Mouse (Mus musculus) stomach, embryonic 14.5 days (tissue): ENCODE results near the gene March2. TPM values are rescaled to one million over a fixed set of nuclear protein-coding genes. Genes with fewer than 3 reads are reported as not detected.

ENCODE experiments used
- ATAC-seq: fragments of 200-750 bp; cut with Nextera tagmentation; 2 replicates; pipeline ENCODE4 v1.8.0; 2017; ENCODE audit warnings: low read depth, moderate TSS enrichment; ENCODE audit not compliant: insufficient number of reproducible peaks, insufficient read depth, low FRiP score
- H3K27ac ChIP-seq: fragments of 300-500 bp; sonication (generic); 2 replicates; pipeline ENCODE4 v1.5.1; 2014; ENCODE audit warnings: mild to moderate bottlenecking, low read length, moderate library complexity, mixed read lengths
- H3K27me3 ChIP-seq: fragments of 300-500 bp; sonication (generic); 2 replicates; pipeline ENCODE4 v1.6.1; 2014; ENCODE audit warnings: low read length, control low read depth, mixed read lengths; ENCODE audit not compliant: control insufficient read depth, insufficient read depth
- H3K36me3 ChIP-seq: fragments of 300-500 bp; sonication (generic); 2 replicates; pipeline ENCODE4 v1.6.1; 2014; ENCODE audit warnings: mild to moderate bottlenecking, control low read depth, low read length, moderate library complexity, mixed read lengths; ENCODE audit not compliant: control insufficient read depth, insufficient read depth
- H3K4me1 ChIP-seq: fragments of 300-500 bp; sonication (generic); 2 replicates; pipeline ENCODE4 v1.6.1; 2014; ENCODE audit warnings: low read length, control low read depth, mixed read lengths; ENCODE audit not compliant: control insufficient read depth, insufficient read depth
- H3K4me2 ChIP-seq: fragments of 300-500 bp; sonication (generic); replicated peaks from 2 replicates; pipeline ENCODE4 v1.6.1; 2014; ENCODE audit warnings: low read depth, low read length, control low read depth
- H3K4me3 ChIP-seq: fragments of 300-500 bp; sonication (generic); 2 replicates; pipeline ENCODE4 v1.5.1; 2014; ENCODE audit warnings: low read depth, low read length, control low read depth
- H3K9ac ChIP-seq: fragments of 300-500 bp; sonication (generic); replicated peaks from 2 replicates; pipeline ENCODE4 v1.6.1; 2014; ENCODE audit warnings: low read depth, mild to moderate bottlenecking, control low read depth, low read length, moderate library complexity, mixed read lengths
- H3K9me3 ChIP-seq: fragments of 300-500 bp; sonication (generic); 2 replicates; pipeline ENCODE4 v1.6.1; 2016; ENCODE audit warnings: low read depth, low read length, control low read depth; ENCODE audit not compliant: control insufficient read depth
- WGBS: fragments of 180-500 bp; shearing (Covaris S2); extraction: QIAGEN DNeasy Blood & Tissue Kit; methylation state at CpG from one replicate; pipeline ENCODE4 v1.1.7; 2014; 5-methylcytosine and 5-hydroxymethylcytosine counted together
- polyA plus RNA-seq: library from polyadenylated mRNA; unstranded; fragments of >200 nt; fragmentation: Nextera tagmentation; extraction: Ambion mirVana; gene quantifications from 2 replicates; pipeline ENCODE4 v1.2.1, GENCODE M21; 2014

March2 gene
- polyA plus RNA-seq: 42.8 and 49.3 TPM in 2 replicates

DNA sequence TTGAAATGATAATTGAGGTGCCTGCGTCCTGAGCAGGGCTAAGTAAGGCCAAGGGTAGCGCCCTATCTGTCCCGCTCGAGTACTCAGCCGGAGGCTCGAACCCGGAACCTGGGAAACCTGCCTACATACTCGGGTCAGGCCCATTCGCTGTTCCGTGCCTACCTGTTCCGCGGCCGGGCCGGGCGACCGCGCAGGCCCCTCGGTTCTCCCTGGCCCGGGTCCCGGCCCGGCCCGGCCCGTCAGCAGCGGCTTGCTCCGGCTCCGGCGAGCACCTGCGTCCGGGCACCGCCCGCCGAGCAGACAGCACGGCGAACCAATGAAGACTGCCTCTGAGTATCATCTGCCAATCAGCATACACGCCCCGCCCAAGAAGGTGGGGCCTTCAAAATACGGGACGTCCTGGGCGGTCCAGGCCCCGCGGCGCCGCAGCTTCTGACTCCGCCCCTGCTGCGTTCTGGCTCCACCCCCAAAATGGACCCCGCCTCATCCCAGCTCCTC lies at the start of gene March2:
Gene March2, minus strand, starts transcription at position 287 of the 498 bp plus-strand sequence.
- H3K36me3 ChIP-seq: no peaks in the 10 kb centered on the region
- peak within 1 kb of the TSS; percentile 86 for H3K4me3 ChIP-seq
- ATAC-seq: peak; percentile 100
- H3K9ac ChIP-seq: peak within 1 kb of the TSS; percentile 50
- no peaks in the 10 kb centered on the region for H3K9me3 ChIP-seq
- H3K4me1 ChIP-seq: no peaks in the 10 kb centered on the region
- H3K27ac ChIP-seq: no peak within 1 kb of the TSS
- under 1% methylated on average over 46 of the region's 46 CpGs for WGBS
- H3K27me3 ChIP-seq: no peaks in the 10 kb centered on the region
- H3K4me2 ChIP-seq: peak within 1 kb of the TSS; percentile 55

DNA sequence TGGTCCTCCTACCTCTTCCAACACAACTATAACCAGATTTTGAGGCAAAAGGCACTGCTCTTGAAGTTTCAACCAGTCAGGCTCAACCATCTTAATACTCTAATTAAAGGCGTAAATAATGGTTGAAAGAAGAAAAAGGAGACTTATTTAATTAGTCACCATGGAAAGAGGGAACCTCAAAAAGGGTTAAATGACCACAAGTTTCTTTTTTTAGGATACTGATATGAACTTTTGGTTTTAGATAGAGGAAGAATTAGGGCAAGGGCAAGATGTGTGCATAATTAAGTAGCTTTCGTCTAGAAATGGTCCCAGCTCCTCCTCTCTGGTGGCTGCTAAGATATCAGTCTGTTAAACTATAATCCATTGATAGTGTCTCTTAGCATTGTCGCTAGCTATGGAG lies 47.9 kb upstream of the March2 start:
- WGBS: 80% methylated on average over 3 of the region's 3 CpGs
- no peak for ATAC-seq

DNA sequence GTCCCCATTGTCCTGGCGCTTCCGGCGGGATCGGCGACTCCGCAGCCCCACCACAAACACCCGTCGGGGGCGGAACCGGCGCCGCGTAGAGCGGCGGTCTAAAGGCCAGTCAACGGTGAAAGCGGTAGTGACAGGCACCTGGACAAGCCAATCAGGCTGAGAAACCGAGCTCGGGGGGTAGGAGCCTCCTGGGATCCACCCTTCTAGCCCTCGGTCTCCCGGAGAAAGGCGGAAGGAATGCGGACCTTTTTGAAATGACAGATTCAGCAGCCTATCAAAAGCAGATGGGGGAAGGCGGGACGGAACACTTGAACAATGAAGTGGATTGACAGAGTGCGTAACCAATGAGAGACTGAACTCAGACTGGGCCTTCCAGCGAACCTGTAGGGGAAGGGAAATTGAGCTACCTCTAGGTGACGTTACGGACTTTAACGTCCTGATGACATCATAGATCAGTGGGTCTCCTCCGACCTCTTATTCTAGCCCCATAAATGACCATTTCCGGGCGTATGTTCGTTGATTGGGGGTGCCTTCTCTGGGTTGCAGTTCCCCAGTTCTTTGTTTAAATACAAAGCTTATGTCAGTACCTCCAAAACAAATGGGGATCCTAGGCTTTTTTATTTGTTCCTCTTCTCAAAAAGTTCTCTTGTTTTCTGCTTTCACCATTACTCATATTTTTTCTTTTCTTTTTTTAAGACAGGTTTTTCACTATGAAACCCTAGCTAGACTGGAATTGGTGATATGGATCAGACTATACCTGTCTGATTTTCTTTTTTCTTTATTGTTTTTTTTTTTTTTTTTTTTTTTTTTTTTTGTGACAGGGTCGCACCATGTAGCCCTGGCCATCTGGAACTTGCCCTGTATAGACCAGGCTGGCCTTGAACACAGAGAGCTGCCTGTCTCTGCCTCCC lies 42.0 kb upstream of the March2 start, which contains the start of gene Rab11b:
Gene Rab11b, minus strand, starts transcription at position 276 of the 911 bp plus-strand sequence.
- peak; percentile 99 for ATAC-seq
- WGBS: 2% methylated on average over 35 of the region's 35 CpGs
- H3K27ac ChIP-seq: peak within 1 kb of the TSS; percentile 99
- no peaks in the 10 kb centered on the region for H3K9me3 ChIP-seq
- no peaks in the 10 kb centered on the region for H3K36me3 ChIP-seq
- H3K4me2 ChIP-seq: peak within 1 kb of the TSS; percentile 68
- H3K27me3 ChIP-seq: no peaks in the 10 kb centered on the region
- H3K9ac ChIP-seq: peak within 1 kb of the TSS; percentile 92
- peaks cover 22% of the 10 kb centered on the region; the same call in 1 of the 2 replicates for H3K4me1 ChIP-seq
- peak within 1 kb of the TSS; percentile 65 for H3K4me3 ChIP-seq

More for the DNA sequence above, 47.9 kb upstream of the March2 start:
- H3K4me1 ChIP-seq: no peaks in the 10 kb centered on the region
- no peak overlapping the region for H3K9ac ChIP-seq
- H3K27ac ChIP-seq: no peak overlapping the region
- H3K27me3 ChIP-seq: no peaks in the 10 kb centered on the region
- no peak overlapping the region for H3K4me2 ChIP-seq
- H3K4me3 ChIP-seq: no peak overlapping the region
- no peaks in the 10 kb centered on the region for H3K9me3 ChIP-seq
- H3K36me3 ChIP-seq: no peaks in the 10 kb centered on the region

DNA sequence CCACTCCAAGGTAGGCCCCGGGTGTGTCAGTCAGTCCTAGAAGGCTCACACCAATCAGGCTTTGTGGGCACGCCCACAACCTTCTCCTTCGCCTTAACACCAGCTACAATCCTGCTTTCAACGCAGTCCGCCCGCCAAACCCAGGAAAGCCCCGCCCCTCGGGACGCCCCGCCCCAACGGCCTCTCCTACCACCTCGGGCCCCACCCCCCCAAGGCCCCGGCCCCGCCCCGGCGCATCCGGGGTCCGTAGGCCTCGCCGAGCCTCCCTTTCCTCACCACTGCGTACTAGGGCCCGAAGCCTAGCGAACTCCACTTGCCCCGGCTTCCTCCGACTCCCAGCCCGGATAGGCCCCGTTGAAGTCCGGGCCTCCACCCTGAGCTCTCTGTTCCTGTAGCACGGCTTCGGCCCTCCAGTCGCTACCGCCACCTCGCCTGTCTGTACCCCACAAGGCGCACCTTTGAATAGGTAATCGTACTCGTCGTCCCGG lies 41.3 kb upstream of the March2 start:
- H3K27me3 ChIP-seq: no peaks in the 10 kb centered on the region
- H3K27ac ChIP-seq: peak overlapping the region; percentile 99
- H3K9me3 ChIP-seq: no peaks in the 10 kb centered on the region
- 1% methylated on average over 38 of the region's 38 CpGs for WGBS
- peaks cover 22% of the 10 kb centered on the region; the same call in 1 of the 2 replicates for H3K4me1 ChIP-seq
- peak overlapping the region; percentile 65 for H3K4me3 ChIP-seq
- H3K36me3 ChIP-seq: no peaks in the 10 kb centered on the region
- peak; percentile 83 for ATAC-seq
- peak overlapping the region; percentile 68 for H3K4me2 ChIP-seq
- peak overlapping the region; percentile 92 for H3K9ac ChIP-seq

DNA sequence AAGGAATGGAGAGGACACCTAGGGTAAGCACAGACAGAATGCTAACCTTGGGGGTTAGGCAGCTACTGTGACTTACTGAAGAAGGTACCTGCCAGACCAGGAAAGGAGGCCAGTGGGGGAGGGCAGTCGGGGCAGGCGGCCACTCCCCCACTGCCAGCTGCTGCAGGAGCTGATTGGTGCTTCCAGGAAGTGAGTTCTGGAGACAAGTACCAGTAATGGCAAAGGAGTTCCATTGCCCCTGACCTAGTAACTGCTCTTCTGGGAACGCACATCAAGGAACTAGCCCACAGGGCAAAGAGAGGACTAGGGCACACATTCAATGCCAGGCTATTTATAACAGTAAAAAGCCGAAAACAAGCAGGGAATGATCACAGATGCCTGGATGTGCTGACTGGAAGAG lies 38.8 kb upstream of the March2 start:
- Histone ChIP-seq H3K36me3 (peaks cover 2% of the 10 kb centered on the region; the same call in 1 of the 2 replicates), H3K9me3 (no peaks in the 10 kb centered on the region), H3K4me2 (no peak overlapping the region), H3K27me3 (no peaks in the 10 kb centered on the region), H3K4me3 (no peak overlapping the region), H3K9ac (no peak overlapping the region), H3K27ac (no peak overlapping the region), H3K4me1 (peaks cover 22% of the 10 kb centered on the region; the same call in 1 of the 2 replicates)
- WGBS: 56% methylated on average over 4 of the region's 4 CpGs
- ATAC-seq: no peak

DNA sequence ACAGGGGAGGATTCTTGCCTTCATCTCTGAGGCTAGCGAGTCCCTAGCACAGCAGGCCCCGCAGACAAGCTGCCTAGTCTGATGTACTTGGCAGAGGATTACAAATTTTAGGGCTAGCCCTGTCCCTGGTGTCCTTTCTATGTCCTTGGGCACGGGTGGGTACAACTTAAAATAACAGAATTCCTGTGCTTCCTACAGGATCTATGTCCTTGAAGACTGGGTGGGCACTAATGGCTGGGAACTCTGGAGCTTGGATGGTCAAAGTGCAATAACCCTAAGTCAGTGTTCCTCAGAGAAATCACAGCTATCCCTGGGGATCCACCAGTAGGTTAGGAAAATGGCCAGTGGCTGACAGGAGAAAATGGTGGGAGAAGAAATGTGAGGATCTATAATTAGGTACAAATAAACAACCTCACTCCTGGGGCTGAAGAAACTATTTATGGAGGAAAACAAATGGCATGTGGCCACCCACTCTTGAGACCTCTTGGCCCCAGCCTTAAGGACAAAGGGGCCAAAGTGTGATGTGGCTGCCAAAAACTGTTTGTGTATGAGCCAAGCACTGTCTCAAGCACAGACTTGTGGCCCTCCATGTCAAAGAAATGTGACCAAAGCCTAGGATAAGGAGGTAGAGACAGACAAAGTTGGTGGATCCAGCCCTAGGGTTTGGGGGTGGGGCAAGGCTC lies 37.8 kb upstream of the March2 start:
- H3K9me3 ChIP-seq: no peaks in the 10 kb centered on the region
- no peak overlapping the region for H3K4me3 ChIP-seq
- H3K27ac ChIP-seq: no peak overlapping the region
- H3K4me1 ChIP-seq: peaks cover 22% of the 10 kb centered on the region; the same call in 1 of the 2 replicates
- WGBS: 80% methylated on average over 3 of the region's 3 CpGs
- no peaks in the 10 kb centered on the region for H3K27me3 ChIP-seq
- peaks cover 2% of the 10 kb centered on the region; the same call in 1 of the 2 replicates for H3K36me3 ChIP-seq
- H3K4me2 ChIP-seq: no peak overlapping the region
- H3K9ac ChIP-seq: no peak overlapping the region
- no peak for ATAC-seq

DNA sequence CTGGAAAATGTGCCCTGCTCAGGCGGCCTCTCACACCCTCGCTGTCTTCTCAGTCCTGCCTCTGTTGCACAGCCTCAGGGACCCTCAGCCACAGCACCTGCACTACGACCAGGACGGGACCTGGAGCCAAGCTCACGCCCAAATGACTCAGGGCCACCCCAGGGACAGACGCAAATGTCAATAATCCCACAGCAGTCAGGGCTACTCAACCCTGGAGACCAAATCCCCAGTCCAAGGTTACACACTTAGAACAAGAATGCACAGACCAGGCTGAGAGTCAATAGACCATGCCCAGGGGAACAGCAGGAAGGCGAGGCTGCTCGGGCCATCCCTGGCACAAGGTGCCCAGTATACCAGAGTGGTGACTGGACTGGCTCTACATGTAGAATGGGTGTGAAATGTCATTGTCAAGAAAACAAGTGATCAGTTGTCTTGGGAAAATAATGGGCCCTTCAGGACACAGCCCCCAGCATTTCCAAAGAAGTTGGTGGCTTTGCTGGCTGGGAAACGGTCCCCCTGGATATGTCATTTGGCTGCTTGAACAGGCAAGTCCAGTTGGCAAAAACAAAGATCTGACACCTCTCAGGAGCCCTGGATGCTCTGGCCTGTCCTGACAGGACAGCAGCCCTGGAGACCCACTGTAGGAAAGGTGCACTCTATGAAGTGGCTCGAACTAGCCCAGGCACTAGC lies 37.1 kb upstream of the March2 start:
- Histone ChIP-seq H3K9ac (no peak overlapping the region), H3K27me3 (no peaks in the 10 kb centered on the region), H3K9me3 (no peaks in the 10 kb centered on the region), H3K4me2 (no peak overlapping the region), H3K36me3 (peaks cover 9% of the 10 kb centered on the region), H3K4me1 (peaks cover 22% of the 10 kb centered on the region; the same call in 1 of the 2 replicates), H3K27ac (no peak overlapping the region), H3K4me3 (no peak overlapping the region)
- ATAC-seq: no peak
- WGBS: 82% methylated on average over 10 of the region's 10 CpGs
